Mouse (Mus musculus) small intestine, adult 10 weeks (tissue): Measurements from ENCODE around the gene Fbxl7. TPM values are rescaled to one million over a fixed set of nuclear protein-coding genes. Genes with fewer than 3 reads are reported as not detected.

ENCODE experiments used
- polyA plus RNA-seq: library from polyadenylated mRNA; stranded (reverse); fragments of 350-450 nt; fragmentation: Illumina TruSeq; extraction: RNeasy Lipid Tissue Mini Kit (QIAGEN cat#74804); gene quantifications from one replicate; pipeline ENCODE4 v1.2.3, GENCODE M21; 2014; ENCODE audit warnings: low replicate concordance

The Fbxl7 gene
- 1.3 TPM for polyA plus RNA-seq

DNA sequence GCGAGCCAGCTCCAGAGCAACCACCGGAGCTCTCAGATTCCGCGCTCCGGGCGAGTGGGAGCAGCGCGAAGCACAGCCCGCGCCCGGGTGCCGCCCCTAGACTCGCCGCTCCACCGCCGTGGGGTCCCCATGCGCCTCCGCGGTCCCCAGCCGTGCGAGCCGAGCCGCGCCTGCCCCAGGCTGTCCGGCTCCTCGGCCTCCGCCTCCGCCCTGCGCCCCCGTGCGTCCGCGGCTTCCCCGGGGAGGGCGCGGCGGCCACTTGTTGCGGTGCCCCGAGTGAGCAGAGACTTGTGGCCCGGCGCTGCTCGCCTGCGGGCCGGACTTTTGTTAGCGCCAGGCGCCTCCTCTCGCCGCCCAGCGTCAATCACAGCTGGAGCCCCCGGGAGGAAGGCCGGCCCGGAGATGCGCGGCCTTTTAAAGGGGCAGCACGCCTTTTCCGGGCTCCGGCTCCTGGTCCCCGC is at the start of gene Fbxl7:
TSS of gene Fbxl7 (minus strand) at position 330 of the 461 bp plus-strand sequence.

